Mouse (Mus musculus) heart, embryonic 16.5 days (tissue): ENCODE measurements around the gene Ranbp3. TPM values are rescaled to one million over a fixed set of nuclear protein-coding genes. Genes with fewer than 3 reads are reported as not detected.

Experiments
- ATAC-seq: fragments of 200-750 bp; cut with Nextera tagmentation; replicated peaks from 2 replicates; pipeline ENCODE4 v1.8.0; 2017; ENCODE audit warnings: moderate number of reproducible peaks; ENCODE audit not compliant: insufficient read depth, low FRiP score; ENCODE audit errors: extremely low read depth
- H3K27ac ChIP-seq: fragments of 300-500 bp; sonication (generic); 2 replicates; pipeline ENCODE4 v1.5.1; 2014; ENCODE audit warnings: mild to moderate bottlenecking, low read length, control low read depth, moderate library complexity
- H3K27me3 ChIP-seq: fragments of 300-500 bp; sonication (generic); 2 replicates; pipeline ENCODE4 v1.6.1; 2014; ENCODE audit warnings: low read length, mixed read lengths; ENCODE audit not compliant: control insufficient read depth, insufficient read depth
- H3K36me3 ChIP-seq: fragments of 300-500 bp; sonication (generic); 2 replicates; pipeline ENCODE4 v1.6.1; 2014; ENCODE audit not compliant: control insufficient read depth, insufficient read depth
- H3K4me1 ChIP-seq: fragments of 300-500 bp; sonication (generic); 2 replicates; pipeline ENCODE4 v1.6.1; 2014; ENCODE audit warnings: low read length, mixed read lengths; ENCODE audit not compliant: control insufficient read depth, insufficient read depth
- H3K4me2 ChIP-seq: fragments of 300-500 bp; sonication (generic); 2 replicates; pipeline ENCODE4 v1.6.1; 2014; ENCODE audit warnings: low read depth, mild to moderate bottlenecking, control low read depth, low read length
- H3K4me3 ChIP-seq: fragments of 300-500 bp; sonication (generic); 2 replicates; pipeline ENCODE4 v1.5.1; 2014; ENCODE audit warnings: mild to moderate bottlenecking, control low read depth, low read length
- H3K9ac ChIP-seq: fragments of 300-500 bp; sonication (generic); 2 replicates; pipeline ENCODE4 v1.6.1; 2014; ENCODE audit warnings: low read length, control low read depth
- H3K9me3 ChIP-seq: fragments of 300-500 bp; sonication (generic); replicated peaks from 2 replicates; pipeline ENCODE4 v1.6.1; 2016; ENCODE audit warnings: low read length; ENCODE audit not compliant: control insufficient read depth
- WGBS: fragments of 180-500 bp; shearing (Covaris S2); extraction: QIAGEN DNeasy Blood & Tissue Kit; methylation state at CpG from one replicate; pipeline ENCODE4 v1.1.7; 2014; 5-methylcytosine and 5-hydroxymethylcytosine counted together
- polyA plus RNA-seq: library from polyadenylated mRNA; unstranded; fragments of >200 nt; fragmentation: Nextera tagmentation; extraction: Ambion mirVana; gene quantifications from 2 replicates; pipeline ENCODE4 v1.2.1, GENCODE M21; 2015

Gene Ranbp3
- polyA plus RNA-seq, 1 experiment from 2014 or later: 63.1 TPM

GRCm38 (mm10) chr17:56753452-56753851 is 80.4 kb downstream of the Ranbp3 start:
- H3K4me1 ChIP-seq: peaks cover 10% of the 10 kb centered on the region
- peaks cover 55% of the 10 kb centered on the region for H3K27me3 ChIP-seq
- H3K4me2 ChIP-seq: no peak overlapping the region
- no peak overlapping the region for H3K27ac ChIP-seq
- ATAC-seq: no peak
- 0 out of 2 replicates have a peak, but pooled peaks cover 2% of the 10 kb centered on the region for H3K9me3 ChIP-seq
- H3K9ac ChIP-seq: no peak overlapping the region
- no peaks in the 10 kb centered on the region for H3K36me3 ChIP-seq
- 30% methylated on average over 15 of the region's 15 CpGs for WGBS
- no peak overlapping the region for H3K4me3 ChIP-seq

DNA sequence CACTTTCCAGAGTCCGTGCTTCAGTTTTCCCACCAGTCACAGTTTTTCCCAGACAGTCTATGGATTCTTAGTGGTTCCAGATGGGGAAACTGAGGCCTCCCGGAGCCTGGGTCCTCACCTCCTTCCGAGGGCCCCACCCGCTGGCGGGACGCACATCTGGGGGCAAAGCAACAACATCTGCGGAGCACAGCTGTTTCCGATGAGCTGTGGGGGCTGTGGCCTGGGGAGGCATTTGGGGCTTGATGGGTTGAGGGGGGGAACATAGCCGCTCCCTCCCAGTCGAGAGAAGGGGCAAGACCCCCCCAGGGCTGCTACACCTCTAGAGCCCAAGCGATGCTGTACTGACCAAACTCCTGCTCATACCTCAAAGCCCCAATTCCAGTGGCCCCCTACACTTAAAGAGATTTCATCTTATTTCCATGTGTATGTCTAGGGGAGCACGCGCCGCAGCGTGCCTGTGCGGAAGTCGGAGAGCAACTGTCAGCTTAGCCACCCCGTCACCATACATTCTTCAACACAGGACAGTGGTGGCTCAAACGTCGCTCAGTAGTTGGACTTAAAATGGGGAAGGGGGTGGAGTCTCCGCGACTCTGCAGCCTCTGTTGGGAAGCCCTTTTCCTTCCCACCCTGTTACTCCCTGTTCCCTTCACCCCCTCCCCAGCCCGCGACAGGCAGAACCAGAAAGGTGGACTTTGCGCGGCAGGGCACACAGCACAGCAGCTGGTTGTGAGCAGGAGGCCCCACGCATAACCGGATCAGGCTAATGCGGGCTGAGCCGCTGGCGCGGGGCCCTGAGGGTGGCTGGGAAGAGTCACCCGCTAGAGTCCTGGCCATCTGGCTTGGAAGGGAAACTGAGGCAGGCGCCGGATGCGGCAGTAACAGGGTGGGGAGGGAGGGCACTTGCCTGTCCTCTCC is 81.4 kb downstream of the Ranbp3 start:
- Histone ChIP-seq H3K27ac (no peak overlapping the region), H3K4me2 (peak overlapping the region; percentile 41; the same call in 1 of the 2 replicates), H3K36me3 (no peaks in the 10 kb centered on the region), H3K9ac (peak overlapping the region; percentile 38; the same call in 1 of the 2 replicates), H3K4me3 (peak overlapping the region; percentile 12; the same call in 1 of the 2 replicates), H3K4me1 (peaks cover 10% of the 10 kb centered on the region), H3K9me3 (0 out of 2 replicates have a peak, but pooled peaks cover 5% of the 10 kb centered on the region), H3K27me3 (peaks cover 55% of the 10 kb centered on the region)
- no peak for ATAC-seq
- WGBS: 13% methylated on average over 36 of the region's 36 CpGs

DNA sequence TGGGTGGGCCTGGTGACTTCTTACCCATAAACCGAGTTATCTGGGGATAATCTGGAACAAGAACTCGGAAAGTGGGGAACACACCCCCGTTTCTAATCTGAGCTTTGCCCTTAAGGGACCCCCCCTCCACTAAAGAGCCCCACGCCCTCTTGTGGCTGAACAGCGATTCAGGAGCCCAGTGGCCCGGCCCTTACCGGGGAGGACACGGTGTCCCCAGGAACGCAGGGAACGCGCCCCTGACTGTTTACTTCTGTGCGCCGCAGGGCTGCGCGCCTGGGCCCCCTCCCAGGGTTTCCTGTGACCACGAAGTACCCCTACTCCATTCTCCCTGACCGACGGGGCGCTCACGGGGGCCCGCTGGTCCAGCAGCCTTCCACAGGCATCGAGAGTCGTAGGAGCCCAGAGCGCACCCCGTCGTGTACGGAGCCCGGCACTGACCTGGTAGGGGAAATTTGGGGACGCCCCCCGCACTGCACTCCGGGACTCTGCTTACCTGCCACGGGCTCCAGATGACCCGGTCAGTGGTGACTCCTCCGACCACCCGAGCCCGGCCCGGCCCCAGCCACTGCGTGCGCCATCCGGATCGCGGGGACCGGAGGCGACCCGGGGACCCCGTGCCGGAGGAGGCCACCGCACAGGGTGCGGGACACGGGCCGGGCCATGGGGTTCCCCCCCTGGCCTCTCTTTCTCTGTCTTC is 83.8 kb downstream of the Ranbp3 start:
- Histone ChIP-seq H3K4me2 (peak overlapping the region; percentile 98), H3K27me3 (peaks cover 48% of the 10 kb centered on the region), H3K36me3 (no peaks in the 10 kb centered on the region), H3K4me3 (peak overlapping the region; percentile 67), H3K27ac (peak overlapping the region; percentile 37; the same call in 1 of the 2 replicates), H3K9me3 (0 out of 2 replicates have a peak, but pooled peaks cover 5% of the 10 kb centered on the region), H3K4me1 (peaks cover 17% of the 10 kb centered on the region), H3K9ac (peak overlapping the region; percentile 86)
- 0 out of 2 replicates have a peak, but pooled peaks have one; percentile 1 for ATAC-seq
- WGBS: 1% methylated on average over 51 of the region's 51 CpGs

DNA sequence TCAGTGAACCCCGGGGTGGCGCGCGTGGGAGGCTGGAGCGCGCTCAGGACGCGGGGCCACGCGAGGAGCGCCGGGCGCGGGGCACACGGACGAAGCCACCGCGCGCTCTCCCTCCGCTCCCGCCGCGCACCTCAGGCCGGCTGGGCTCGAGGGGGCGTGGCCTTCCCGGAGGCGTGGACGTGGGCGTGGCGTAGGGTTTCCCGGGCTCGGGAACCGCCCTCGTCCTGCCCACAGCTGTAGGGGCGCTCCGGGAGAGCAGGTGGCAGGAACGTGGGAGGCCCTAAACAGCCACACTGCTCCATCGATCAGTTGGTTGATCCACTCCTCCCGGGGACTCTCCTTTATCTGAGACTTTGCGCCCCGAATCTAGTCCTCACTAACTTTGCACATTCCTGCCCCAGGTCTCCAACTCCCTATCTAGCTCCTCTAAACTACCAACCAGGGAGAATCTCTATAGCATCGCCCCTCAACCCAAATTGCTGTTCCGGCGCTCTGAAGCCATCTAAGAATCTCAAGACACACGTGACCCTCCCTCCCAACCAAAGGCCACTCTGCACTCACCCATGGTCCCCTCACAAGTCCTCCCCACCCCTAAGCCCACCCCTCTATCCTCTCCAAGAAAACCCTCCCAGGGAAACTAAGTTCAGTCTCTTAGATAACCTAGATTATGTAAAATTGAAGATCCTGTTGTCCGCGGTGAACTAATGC is 84.5 kb downstream of the Ranbp3 start, which contains the start of gene Nrtn:
Gene Nrtn (minus strand): TSS at position 115 of the 708 bp plus-strand sequence.
- peak; percentile 73 for ATAC-seq
- Histone ChIP-seq H3K27ac (peak within 1 kb of the TSS; percentile 37; the same call in 1 of the 2 replicates), H3K9ac (peak within 1 kb of the TSS; percentile 86), H3K36me3 (no peaks in the 10 kb centered on the region), H3K4me2 (peak within 1 kb of the TSS; percentile 98), H3K27me3 (peaks cover 42% of the 10 kb centered on the region), H3K9me3 (0 out of 2 replicates have a peak, but pooled peaks cover 5% of the 10 kb centered on the region), H3K4me1 (peaks cover 21% of the 10 kb centered on the region), H3K4me3 (peak within 1 kb of the TSS; percentile 67)
- WGBS: under 1% methylated on average over 48 of the region's 48 CpGs

DNA sequence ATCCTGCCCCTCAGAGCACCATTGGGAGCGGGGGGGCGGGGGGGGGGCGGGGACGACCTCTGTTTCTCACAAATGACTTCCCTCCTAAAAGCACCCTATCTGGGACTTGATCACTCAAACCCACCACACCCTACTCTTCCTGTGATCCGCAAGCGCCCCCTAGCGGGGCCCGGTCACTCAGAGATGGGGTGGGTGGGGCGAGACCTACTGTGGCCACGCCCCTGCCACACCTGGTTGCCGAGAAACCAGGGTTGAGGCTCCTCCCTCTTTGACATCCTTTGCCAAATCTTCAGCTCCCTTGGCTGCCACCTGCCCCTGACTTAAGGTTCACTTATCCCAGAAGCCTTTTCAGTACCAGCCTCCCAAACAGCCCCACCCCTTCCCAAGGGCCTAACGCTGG is 85.0 kb downstream of the Ranbp3 start:
- WGBS: 5% methylated on average over 12 of the region's 12 CpGs
- Histone ChIP-seq H3K4me2 (peak overlapping the region; percentile 98; the same call in 1 of the 2 replicates), H3K36me3 (no peaks in the 10 kb centered on the region), H3K4me3 (0 out of 2 replicates have a peak overlapping the region, but pooled peaks have one; percentile 2), H3K4me1 (peaks cover 27% of the 10 kb centered on the region), H3K9ac (no peak overlapping the region), H3K27ac (no peak overlapping the region), H3K9me3 (0 out of 2 replicates have a peak, but pooled peaks cover 5% of the 10 kb centered on the region), H3K27me3 (peaks cover 38% of the 10 kb centered on the region)
- no peak for ATAC-seq

- no peak overlapping the region for H3K9ac ChIP-seq
- H3K9me3 ChIP-seq: 0 out of 2 replicates have a peak, but pooled peaks cover 5% of the 10 kb centered on the region
- 64% methylated on average over 7 of the region's 7 CpGs for WGBS
- no peak overlapping the region for H3K27ac ChIP-seq
- peaks cover 29% of the 10 kb centered on the region for H3K4me1 ChIP-seq
- no peak overlapping the region for H3K4me3 ChIP-seq
- no peaks in the 10 kb centered on the region for H3K36me3 ChIP-seq
- peaks cover 27% of the 10 kb centered on the region for H3K27me3 ChIP-seq
- no peak for ATAC-seq
- no peak overlapping the region for H3K4me2 ChIP-seq
These were observed 86.2 kb downstream of the Ranbp3 start for GRCm38 (mm10) chr17:56759261-56759660.

DNA sequence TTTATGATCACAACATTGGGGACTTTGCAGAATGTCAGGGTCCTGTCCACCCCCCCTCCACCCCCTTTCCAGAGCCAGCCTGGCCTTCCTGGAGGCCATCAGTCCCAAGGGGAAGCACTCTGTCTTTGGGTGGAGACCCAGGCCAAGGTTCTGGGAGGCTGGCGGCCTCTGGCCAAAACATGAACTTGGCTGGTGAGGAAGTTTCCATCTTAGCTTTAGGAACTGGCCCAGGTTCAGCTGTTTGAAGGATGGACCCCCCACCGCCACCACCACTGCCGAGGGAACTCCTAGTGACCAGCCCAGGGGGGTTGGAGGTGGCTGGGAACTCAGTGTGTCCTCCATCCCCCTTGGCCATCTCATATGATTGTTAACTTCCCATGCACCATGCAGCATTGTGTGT is 88.0 kb downstream of the Ranbp3 start:
- H3K36me3 ChIP-seq: no peaks in the 10 kb centered on the region
- WGBS: 63% methylated on average over 3 of the region's 3 CpGs
- ATAC-seq: no peak
- peaks cover 9% of the 10 kb centered on the region for H3K27me3 ChIP-seq
- 0 out of 2 replicates have a peak, but pooled peaks cover 5% of the 10 kb centered on the region for H3K9me3 ChIP-seq
- H3K9ac ChIP-seq: no peak overlapping the region
- H3K4me3 ChIP-seq: no peak overlapping the region
- H3K4me1 ChIP-seq: peaks cover 34% of the 10 kb centered on the region
- H3K4me2 ChIP-seq: no peak overlapping the region
- no peak overlapping the region; the same call in 1 of the 2 replicates for H3K27ac ChIP-seq
